Mouse (Mus musculus) Patski (cell line): ENCODE measurements around the gene Acsm3. TPM values are rescaled to one million over a fixed set of nuclear protein-coding genes. Genes with fewer than 3 reads are reported as not detected.

ENCODE experiments used
- ATAC-seq: fragments of 100-300 bp; one replicate; pipeline ENCODE4 v1.8.0; 2021
- CTCF ChIA-PET: fragments of 350-600 bp; sonication (Branson Sonifier 250); formaldehyde crosslinking; loops from one replicate; lab custom pipeline; 2022; ENCODE audit warnings: inconsistent platforms; lab: Charles Lee
- POLR2A ChIA-PET: fragments of 350-600 bp; sonication (Branson Sonifier 250); formaldehyde crosslinking; loops from one replicate; lab custom pipeline; 2022; ENCODE audit warnings: antibody characterized with exemption, inconsistent platforms; lab: Charles Lee
- DNase-seq: peaks from one replicate; pipeline ENCODE4 v3.0.0-alpha.2; 2011; ENCODE audit warnings: low read depth, low spot score
- H3K27me3 ChIP-seq: fragments of 371-371 bp; one replicate; pipeline ENCODE4 v1.5.1; 2021
- CTCF ChIP-seq: fragments of 100-300 bp; IDR thresholded peaks from one replicate; pipeline ENCODE4 v1.5.1; 2021
- in situ Hi-C: fragments of 300-500 bp; cut with MboI; formaldehyde crosslinking; loops from 3 replicates; pipeline ENCODE4 v1.11.1; 2018; ENCODE audit warnings: low pct_unique_long_range_greater_than_20kb, mixed read lengths
- polyA plus RNA-seq: library from polyadenylated mRNA; unstranded; gene quantifications from one replicate; pipeline ENCODE4 v1.2.3, GENCODE M21; 2021

Gene Acsm3
- polyA plus RNA-seq, 1 experiment from 2014 or later = 0.42 TPM

DNA sequence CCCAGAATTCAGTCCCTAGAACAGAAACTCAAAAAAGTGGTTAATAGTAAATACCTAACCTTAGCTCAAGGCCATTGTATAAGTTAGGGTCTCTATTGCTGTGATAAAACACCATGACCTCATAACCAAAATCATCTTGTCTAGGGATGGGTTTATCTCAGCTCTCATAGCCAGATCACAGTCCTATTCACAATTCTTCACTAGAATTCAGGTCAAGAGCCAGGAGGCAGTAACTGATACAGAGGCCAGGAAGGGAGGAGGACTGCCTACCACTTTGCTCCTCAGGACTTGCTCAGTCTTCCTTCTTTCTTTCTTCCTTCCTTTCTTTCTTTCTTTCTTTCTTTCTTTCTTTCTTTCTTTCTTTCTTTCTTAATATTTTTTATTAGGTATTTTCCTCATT is 34.6 kb downstream of the Acsm3 start:
- ChIA-PET CTCF (no interaction called here), POLR2A (no interaction called here)
- in situ Hi-C loops = no loop called here
- H3K27me3 ChIP-seq = no peaks in the 10 kb centered on the region
- ATAC-seq = no peak
- no peak for TF ChIP-seq CTCF
- no peak for DNase-seq

DNA sequence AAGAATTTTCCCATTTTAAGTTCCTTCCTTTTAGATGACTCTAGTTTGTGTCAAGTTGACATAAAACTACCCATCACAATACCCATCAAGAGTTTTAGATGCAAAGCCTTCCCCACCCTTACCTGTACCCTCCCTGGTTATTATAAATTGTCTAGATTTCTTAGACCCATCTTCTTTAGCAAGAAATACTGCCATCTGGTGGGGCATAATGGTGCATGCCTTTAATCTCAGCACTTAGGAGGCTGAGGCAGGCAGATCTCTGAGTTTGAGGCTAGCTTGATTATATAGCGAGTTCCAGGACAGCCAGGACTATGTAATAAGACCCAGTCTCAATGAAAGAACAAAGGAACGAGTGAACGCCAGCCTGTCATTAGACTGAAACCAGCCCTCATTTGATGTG is 39.8 kb downstream of the Acsm3 start:
- CTCF ChIA-PET = interaction anchor here (1.1 to 1.8 kb wide), 2 partner anchors 9 to 13 kb away, joined by 3 to 4 read pairs; no protein-coding TSS in a partner anchor
- TF ChIP-seq CTCF = no peak
- H3K27me3 ChIP-seq = no peaks in the 10 kb centered on the region
- DNase-seq (no peak), ATAC-seq (no peak)
- POLR2A ChIA-PET = no interaction called here
- in situ Hi-C loops = no loop called here

DNA sequence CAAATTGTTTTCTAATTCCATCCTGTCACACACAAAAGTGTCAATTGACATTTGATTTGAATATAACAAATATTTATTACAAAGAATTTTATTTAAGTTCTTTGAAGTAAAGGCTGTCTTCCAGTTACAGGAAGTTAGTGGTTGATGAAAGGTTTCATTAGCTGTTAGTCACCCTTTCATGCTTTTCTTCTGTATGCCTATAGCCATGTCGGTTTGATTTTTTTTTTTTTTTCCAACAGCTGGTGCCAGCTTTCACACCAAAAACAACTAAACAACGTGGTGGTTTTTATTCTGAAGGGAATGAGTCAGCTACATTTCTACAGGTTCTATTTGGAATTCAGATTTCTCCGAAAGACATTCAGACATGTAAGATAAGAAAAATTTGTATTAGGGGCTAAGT is 40.3 kb downstream of the Acsm3 start:
- in situ Hi-C loops = no loop called here
- no peaks in the 10 kb centered on the region for H3K27me3 ChIP-seq
- ATAC-seq (no peak), DNase-seq (no peak)
- ChIA-PET CTCF (interaction anchor here (1.1 to 1.8 kb wide), 2 partner anchors 8 to 12 kb away, joined by 3 to 4 read pairs; no protein-coding TSS in a partner anchor), POLR2A (no interaction called here)
- TF ChIP-seq CTCF = no peak

DNA sequence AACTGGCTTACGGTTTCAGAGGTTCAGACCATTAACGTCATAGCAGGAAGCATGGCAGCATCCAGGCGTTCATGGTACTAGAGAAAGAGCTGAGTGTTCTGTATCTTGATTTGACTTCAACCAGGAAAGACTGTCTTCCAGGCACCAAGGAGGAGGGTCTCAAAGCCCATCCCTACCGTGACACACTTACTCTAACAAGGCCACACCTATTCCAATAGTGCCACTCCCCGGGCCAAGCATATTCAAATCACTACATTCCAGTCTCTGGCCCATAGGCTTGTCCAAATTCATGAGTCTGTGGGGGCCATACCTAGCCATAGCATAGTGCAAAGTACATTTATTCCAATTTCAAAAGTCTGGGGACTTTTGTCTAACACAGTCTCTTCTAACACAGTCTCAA is 46.7 kb downstream of the Acsm3 start:
- no peak for ATAC-seq
- ChIA-PET CTCF (interaction anchor here (1.3 kb wide), 1 partner anchor 20 kb away, joined by 4 read pairs; no protein-coding TSS in a partner anchor), POLR2A (no interaction called here)
- in situ Hi-C loops = no loop called here
- no peak for TF ChIP-seq CTCF
- no peaks in the 10 kb centered on the region for H3K27me3 ChIP-seq
- no peak for DNase-seq

DNA sequence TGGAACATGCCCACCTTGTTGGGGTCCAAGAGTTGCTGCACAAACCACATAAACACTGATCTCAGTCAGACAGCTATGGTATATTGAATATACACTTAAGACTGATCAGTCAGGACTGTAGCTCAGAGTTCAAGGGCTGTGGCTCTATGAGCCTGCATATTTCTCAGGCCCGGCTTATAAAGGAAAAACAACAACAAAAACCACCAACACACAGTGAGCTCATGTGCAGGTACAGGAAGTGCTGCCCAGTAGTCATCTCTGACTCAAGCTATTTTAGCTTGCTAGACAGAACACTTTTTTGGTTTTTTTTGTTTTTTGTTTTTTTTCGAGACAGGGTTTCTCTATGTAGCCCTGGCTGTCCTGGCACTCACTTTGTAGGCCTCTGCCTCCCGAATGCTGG is 48.0 kb downstream of the Acsm3 start:
- no peaks in the 10 kb centered on the region for H3K27me3 ChIP-seq
- no peak for DNase-seq
- no peak for ATAC-seq
- ChIA-PET POLR2A (no interaction called here), CTCF (interaction anchor here (1.3 kb wide), 1 partner anchor 9 kb away, joined by 4 read pairs; no protein-coding TSS in a partner anchor)
- no peak for TF ChIP-seq CTCF
- in situ Hi-C loops = no loop called here

DNA sequence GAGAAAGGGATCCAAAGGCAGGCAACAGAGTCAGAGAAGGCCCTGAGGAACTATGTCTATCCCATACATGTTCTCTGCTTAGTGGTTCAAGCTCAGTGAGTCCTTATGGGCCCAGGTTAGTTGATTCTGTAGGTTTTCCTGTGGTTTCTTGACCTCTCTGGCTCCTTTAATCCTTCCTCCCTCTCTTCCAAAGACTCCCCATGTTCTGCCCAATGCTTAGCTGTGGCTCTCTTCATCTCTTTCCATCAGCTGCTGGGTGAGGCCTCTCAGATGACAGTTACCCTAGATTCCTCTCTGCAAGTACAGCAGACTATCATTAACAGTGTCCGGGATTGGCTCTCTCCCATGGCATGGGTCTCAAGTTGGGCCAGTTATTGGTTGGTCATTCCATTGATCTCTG is 74.6 kb downstream of the Acsm3 start:
- CTCF ChIA-PET = interaction anchor here (1.0 kb wide), 1 partner anchor 10 kb away, joined by 3 read pairs; no protein-coding TSS in a partner anchor
- in situ Hi-C loops = no loop called here
- no peak for ATAC-seq
- no peaks in the 10 kb centered on the region for H3K27me3 ChIP-seq
- POLR2A ChIA-PET = no interaction called here
- TF ChIP-seq CTCF = no peak
- no peak for DNase-seq

DNA sequence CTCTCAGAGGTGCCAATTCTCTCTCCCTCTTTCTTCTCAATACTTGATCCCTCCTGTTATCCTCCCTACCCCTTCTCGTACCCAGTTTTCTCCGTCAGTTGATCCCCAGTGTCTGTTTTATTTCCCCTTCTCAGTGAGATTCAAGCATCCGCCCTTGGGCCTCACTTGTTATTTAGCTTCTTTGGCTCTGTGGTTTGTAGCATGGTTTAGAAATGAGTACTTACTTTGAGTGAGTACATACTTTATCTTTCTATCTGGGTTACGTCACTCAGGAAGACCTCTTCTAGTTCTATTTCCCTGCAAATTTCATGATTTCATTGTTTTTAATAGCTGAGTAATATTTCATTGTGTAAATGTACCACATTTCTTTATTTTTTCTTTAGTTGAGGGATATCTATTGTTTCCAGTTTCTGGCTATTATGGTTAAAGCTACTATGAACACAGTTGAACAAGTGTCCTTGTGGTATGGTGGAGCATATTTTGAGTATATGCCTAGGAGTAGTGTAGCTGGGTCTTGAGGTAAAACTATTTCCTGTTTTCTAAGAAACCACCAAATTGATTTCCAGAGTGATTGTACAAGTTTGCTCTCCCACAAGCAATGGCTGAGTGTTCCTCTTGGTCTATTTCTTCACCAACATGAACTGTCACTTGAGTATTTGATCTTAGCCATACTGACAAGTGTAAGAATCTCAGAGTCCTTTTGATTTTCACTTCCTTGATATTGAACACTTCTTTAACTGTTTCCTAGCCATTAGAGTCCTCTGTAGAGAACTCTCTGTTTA is 75.5 kb downstream of the Acsm3 start:
- no peak for DNase-seq
- CTCF ChIA-PET = interaction anchor here (1.0 kb wide), 2 partner anchors 9 to 13 kb away, joined by 3 read pairs; no protein-coding TSS in a partner anchor
- POLR2A ChIA-PET = no interaction called here
- no peaks in the 10 kb centered on the region for H3K27me3 ChIP-seq
- no peak for TF ChIP-seq CTCF
- in situ Hi-C loops = no loop called here
- ATAC-seq = no peak

Other genes with a start within 250 kb of the Acsm3 start
- 0.17 TPM for gene Acsm5, start 241.5 kb upstream of the Acsm3 start, polyA plus RNA-seq
- not detected for gene Pdilt, start 237.4 kb upstream of the Acsm3 start, polyA plus RNA-seq
- 0.39 TPM for gene Acsm2, start 206.6 kb upstream of the Acsm3 start, polyA plus RNA-seq
- gene Acsm1, start 153.9 kb upstream of the Acsm3 start, polyA plus RNA-seq = not detected
- gene Acsm4, start 70.9 kb upstream of the Acsm3 start, polyA plus RNA-seq = not detected
- 43.7 TPM for gene Thumpd1, start 40.1 kb upstream of the Acsm3 start, polyA plus RNA-seq
- gene Rexo5, start 33.1 kb downstream of the Acsm3 start, polyA plus RNA-seq = 11.0 TPM
- gene Eri2, start 33.1 kb downstream of the Acsm3 start, polyA plus RNA-seq = 8.9 TPM
- gene Lyrm1, start 134.9 kb downstream of the Acsm3 start, polyA plus RNA-seq = 10.3 TPM
- 10.2 TPM for gene Dcun1d3, start 135.4 kb downstream of the Acsm3 start, polyA plus RNA-seq